Mouse (Mus musculus): ENCODE measurements around the gene Retreg1.

DNA sequence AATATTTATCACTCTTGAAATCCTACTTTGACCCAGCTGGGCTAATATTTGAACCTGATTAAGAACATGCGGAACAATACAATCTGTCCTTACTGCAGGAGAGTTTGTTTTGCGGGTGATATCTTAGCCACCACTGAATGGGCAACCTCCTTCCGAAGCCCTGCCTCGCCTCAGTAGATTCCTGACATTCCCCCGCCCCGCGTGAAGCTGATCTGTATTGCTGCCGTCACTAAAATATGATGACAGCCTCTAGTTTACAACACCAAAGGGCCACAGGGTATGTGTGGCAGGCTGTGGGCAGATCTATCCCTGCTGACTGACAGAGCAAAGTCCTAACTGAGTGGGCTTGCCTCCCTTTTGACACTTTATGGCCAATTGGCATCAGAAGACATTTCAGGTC is 102.2 kb downstream of the Retreg1 start:
- no peak for TF ChIP-seq CTCF (conservative IDR thresholded peaks at IDR 0.05; ENCODE audit: low read length)
- TF ChIP-seq POU5F1 (IDR thresholded peaks at IDR 0.05; ENCODE audit: borderline replicate concordance, low read length) = no peak

Measured in E14TG2a.4 (cell line).